Mouse (Mus musculus): ENCODE results near the gene Nlrp2. TPM values are rescaled to one million over a fixed set of nuclear protein-coding genes. Genes with fewer than 3 reads are reported as not detected.

Gene Nlrp2
- not detected for total RNA-seq (2021)
- long read RNA-seq, experiment 1, result 0 reads
- long read RNA-seq, experiment 2, result 0 reads

DNA sequence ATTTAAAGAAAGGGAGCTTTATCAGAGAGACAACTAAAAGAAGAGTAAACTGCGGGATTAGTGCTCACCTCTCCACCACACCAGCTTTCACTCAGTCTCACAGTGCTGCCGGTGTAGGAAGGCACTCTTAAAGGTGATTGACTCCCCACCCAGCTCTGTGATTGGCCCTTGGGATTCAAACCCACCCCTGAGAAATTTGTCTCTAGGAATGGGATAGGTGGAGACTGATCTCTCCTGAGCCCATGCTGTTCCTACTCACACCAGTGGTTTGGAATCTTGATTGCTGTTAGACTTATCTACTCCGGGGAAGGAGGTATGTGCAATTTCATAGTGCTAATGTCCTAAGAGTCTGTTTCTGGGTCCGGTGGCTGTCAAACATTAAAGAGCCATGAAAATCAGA lies at the start of gene Nlrp2:
Gene Nlrp2, minus strand, starts transcription at position 101 of the 400 bp plus-strand sequence.
- DNase-seq, result no peak

GRCm38 (mm10) chr7:5366724-5367123 lies 15.9 kb upstream of the Nlrp2 start:
- DNase-seq, result no peak

DNA sequence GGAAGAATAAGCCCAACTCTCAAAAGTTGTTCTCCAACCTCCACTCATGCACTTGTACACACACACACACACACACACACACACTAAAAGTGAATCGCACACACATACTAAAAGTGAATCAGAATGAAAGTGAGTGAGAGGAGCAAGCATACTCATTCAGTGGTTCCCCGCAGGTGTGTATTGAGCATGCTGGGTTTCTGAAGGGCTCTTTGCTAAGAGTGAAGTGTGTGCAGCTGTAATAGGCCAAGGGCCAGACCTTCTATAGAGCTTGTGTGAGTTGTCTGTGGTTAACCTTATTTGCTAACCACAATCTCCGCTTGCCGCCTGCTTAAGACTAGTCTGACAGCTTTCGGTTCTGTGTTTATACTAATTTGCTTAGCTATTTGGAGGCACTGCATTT lies 12.8 kb upstream of the Nlrp2 start:
- DNase-seq, result no peak

GRCm38 (mm10) chr7:5350237-5350636 lies 598 bp downstream of the Nlrp2 start, which contains the start of gene Gm5065:
Gene Gm5065, plus strand, starts transcription at chr7:5350537.
- DNase-seq, result no peak

DNA sequence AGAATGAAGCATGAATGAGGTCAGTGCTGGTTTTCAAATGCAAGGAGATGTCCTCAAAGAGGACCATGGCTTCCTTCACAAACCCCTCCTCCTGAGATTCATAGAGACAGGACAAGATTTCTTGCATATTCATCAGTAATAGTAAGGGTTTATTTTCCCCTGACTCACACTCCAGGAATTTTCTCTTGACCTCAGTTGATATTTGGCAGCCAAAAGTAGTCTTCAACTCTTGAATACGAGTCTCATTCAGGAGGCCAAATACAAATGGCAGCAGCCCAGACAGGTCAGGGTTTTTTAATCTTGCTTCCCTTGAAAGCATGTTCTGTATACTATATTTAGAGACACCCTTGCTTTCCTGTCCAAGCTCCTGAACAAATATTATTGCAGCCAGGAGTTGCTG lies 23.3 kb downstream of the Nlrp2 start:
- DNase-seq, result no peak

DNA sequence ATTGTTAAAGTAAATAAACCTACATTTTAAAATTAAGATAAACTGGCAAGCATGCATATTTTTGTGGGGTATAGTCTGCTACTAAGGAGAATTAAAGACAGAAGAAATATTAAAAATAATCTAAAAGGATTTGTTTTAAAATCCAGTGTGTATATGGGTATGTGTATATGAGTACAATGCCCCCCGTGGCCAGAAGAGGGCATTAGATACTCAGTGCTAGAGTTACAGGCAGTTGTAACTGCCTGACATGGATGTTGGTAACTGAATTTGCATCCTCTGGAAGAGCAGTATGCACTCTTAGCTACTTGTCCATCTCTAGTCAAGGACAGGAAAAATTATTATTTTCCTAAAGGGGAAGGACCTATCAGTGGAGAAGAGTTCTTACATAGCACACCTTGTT lies 62.6 kb downstream of the Nlrp2 start:
- DNase-seq, result no peak

- no peak for DNase-seq
Observed at GRCm38 (mm10) chr7:5263051-5263450, 87.8 kb downstream of the Nlrp2 start.

Other genes with a start within 250 kb of the Nlrp2 start
- gene Rfpl4, start 234.1 kb downstream of the Nlrp2 start, total RNA-seq (2021), result not detected
- 1 to 10 TPM; 2.2 to 3.1 TPM for gene Rasl2-9, start 225.1 kb downstream of the Nlrp2 start, total RNA-seq (2021)
- not detected for gene Vmn1r55, start 201.4 kb downstream of the Nlrp2 start, total RNA-seq (2021)
- gene Vmn1r56, start 154.3 kb downstream of the Nlrp2 start, total RNA-seq (2021), result not detected
- not detected for gene Vmn1r57, start 132.5 kb downstream of the Nlrp2 start, total RNA-seq (2021)
- gene Gm5065, start 498 bp downstream of the Nlrp2 start, total RNA-seq (2021), result not detected
- gene Vmn1r58, start 62.4 kb upstream of the Nlrp2 start, total RNA-seq (2021), result not detected
- gene Vmn1r59, start 105.7 kb upstream of the Nlrp2 start, total RNA-seq (2021), result not detected
- not detected for gene Vmn2r28, start 142.9 kb upstream of the Nlrp2 start, total RNA-seq (2021)
- gene Vmn1r60, start 196.3 kb upstream of the Nlrp2 start, total RNA-seq (2021), result not detected

Measured in adrenal gland, postnatal 10 days (tissue).